Mouse (Mus musculus): Measurements from ENCODE around the gene Grip1. TPM values are rescaled to one million over a fixed set of nuclear protein-coding genes. Genes with fewer than 3 reads are reported as not detected.
"Not testable (repeated sequence)": the region's sequence is repeated elsewhere in the genome, so short reads cannot be mapped to it uniquely, and the experiment has no call there.

Grip1 gene
- polyA plus RNA-seq, 1 experiment from 2014 or later: 5.0 TPM

- no peak overlapping the region for H3K4me3 ChIP-seq (ENCODE audit: low read depth, low read length)
- H3K27ac ChIP-seq (replicated peaks; ENCODE audit: low read depth, low read length): no peak overlapping the region
- no peak for ATAC-seq (ENCODE audit: low read depth)
- H3K9ac ChIP-seq (ENCODE audit: low read depth, low read length): no peak overlapping the region
- H3K36me3 ChIP-seq (ENCODE audit: control insufficient read depth, insufficient read depth, low read length): peaks cover 49% of the 10 kb centered on the region
- H3K27me3 ChIP-seq (replicated peaks; ENCODE audit: control insufficient read depth, insufficient read depth, low read length): no peaks in the 10 kb centered on the region
- peak; percentile 78 for DNase-seq (ENCODE audit: low spot score)
- WGBS: 82% methylated on average over 9 of the region's 9 CpGs
- H3K4me1 ChIP-seq (ENCODE audit: control insufficient read depth, insufficient read depth, low read length): no peaks in the 10 kb centered on the region
- H3K4me2 ChIP-seq (ENCODE audit: low read depth, low read length): no peak overlapping the region
- H3K9me3 ChIP-seq (ENCODE audit: control insufficient read depth, low read length): no peaks in the 10 kb centered on the region
These were observed 641.5 kb downstream of the Grip1 start for GRCm38 (mm10) chr10:120095136-120095535.

GRCm38 (mm10) chr10:120095716-120096115, 642.1 kb downstream of the Grip1 start:
- 89% methylated on average over 5 of the region's 5 CpGs for WGBS
- ATAC-seq (ENCODE audit: low read depth): no peak
- no peaks in the 10 kb centered on the region for H3K27me3 ChIP-seq (replicated peaks; ENCODE audit: control insufficient read depth, insufficient read depth, low read length)
- no peak overlapping the region for H3K4me3 ChIP-seq (ENCODE audit: low read depth, low read length)
- no peak overlapping the region for H3K9ac ChIP-seq (ENCODE audit: low read depth, low read length)
- H3K36me3 ChIP-seq (ENCODE audit: control insufficient read depth, insufficient read depth, low read length): peaks cover 55% of the 10 kb centered on the region
- no peak overlapping the region for H3K27ac ChIP-seq (replicated peaks; ENCODE audit: low read depth, low read length)
- no peaks in the 10 kb centered on the region for H3K4me1 ChIP-seq (ENCODE audit: control insufficient read depth, insufficient read depth, low read length)
- DNase-seq (ENCODE audit: low spot score): no peak
- no peaks in the 10 kb centered on the region for H3K9me3 ChIP-seq (ENCODE audit: control insufficient read depth, low read length)
- no peak overlapping the region for H3K4me2 ChIP-seq (ENCODE audit: low read depth, low read length)

- WGBS: 83% methylated on average over 5 of the region's 5 CpGs
- no peak overlapping the region for H3K27ac ChIP-seq (replicated peaks; ENCODE audit: low read depth, low read length)
- H3K4me3 ChIP-seq (ENCODE audit: low read depth, low read length): no peak overlapping the region
- no peaks in the 10 kb centered on the region for H3K9me3 ChIP-seq (ENCODE audit: control insufficient read depth, low read length)
- H3K4me1 ChIP-seq (ENCODE audit: control insufficient read depth, insufficient read depth, low read length): no peaks in the 10 kb centered on the region
- H3K36me3 ChIP-seq (ENCODE audit: control insufficient read depth, insufficient read depth, low read length): peaks cover 44% of the 10 kb centered on the region
- no peak overlapping the region for H3K9ac ChIP-seq (ENCODE audit: low read depth, low read length)
- no peak overlapping the region for H3K4me2 ChIP-seq (ENCODE audit: low read depth, low read length)
- ATAC-seq (ENCODE audit: low read depth): no peak
- no peaks in the 10 kb centered on the region for H3K27me3 ChIP-seq (replicated peaks; ENCODE audit: control insufficient read depth, insufficient read depth, low read length)
- no peak for DNase-seq (ENCODE audit: low spot score)
These were observed 643.9 kb downstream of the Grip1 start for GRCm38 (mm10) chr10:120097564-120097963.

- Histone ChIP-seq H3K4me3 (ENCODE audit: low read depth, low read length) (no peak overlapping the region), H3K36me3 (ENCODE audit: control insufficient read depth, insufficient read depth, low read length) (peaks cover 43% of the 10 kb centered on the region), H3K27me3 (replicated peaks; ENCODE audit: control insufficient read depth, insufficient read depth, low read length) (no peaks in the 10 kb centered on the region), H3K4me2 (ENCODE audit: low read depth, low read length) (no peak overlapping the region), H3K27ac (replicated peaks; ENCODE audit: low read depth, low read length) (no peak overlapping the region), H3K4me1 (ENCODE audit: control insufficient read depth, insufficient read depth, low read length) (no peaks in the 10 kb centered on the region), H3K9ac (ENCODE audit: low read depth, low read length) (no peak overlapping the region), H3K9me3 (ENCODE audit: control insufficient read depth, low read length) (no peaks in the 10 kb centered on the region)
- ATAC-seq (ENCODE audit: low read depth) (no peak), DNase-seq (ENCODE audit: low spot score) (no peak)
- 97% methylated on average over 1 of the region's 1 CpGs for WGBS
These were observed 647.2 kb downstream of the Grip1 start for GRCm38 (mm10) chr10:120100806-120101205.

- Histone ChIP-seq H3K27ac (replicated peaks; ENCODE audit: low read depth, low read length) (peak overlapping the region; percentile 83; the same call in 1 of the 2 replicates), H3K27me3 (replicated peaks; ENCODE audit: control insufficient read depth, insufficient read depth, low read length) (no peaks in the 10 kb centered on the region), H3K9me3 (ENCODE audit: control insufficient read depth, low read length) (no peaks in the 10 kb centered on the region), H3K4me1 (ENCODE audit: control insufficient read depth, insufficient read depth, low read length) (peaks cover 4% of the 10 kb centered on the region; the same call in 1 of the 2 replicates), H3K9ac (ENCODE audit: low read depth, low read length) (peak overlapping the region; percentile 75; the same call in 1 of the 2 replicates), H3K36me3 (ENCODE audit: control insufficient read depth, insufficient read depth, low read length) (0 out of 2 replicates have a peak, but pooled peaks cover 5% of the 10 kb centered on the region), H3K4me3 (ENCODE audit: low read depth, low read length) (peak overlapping the region; percentile 71), H3K4me2 (ENCODE audit: low read depth, low read length) (peak overlapping the region; percentile 70)
- 70% methylated on average over 3 of the region's 3 CpGs for WGBS
- DNase-seq (ENCODE audit: low spot score) (no peak), ATAC-seq (ENCODE audit: low read depth) (no peak)
These were observed 658.2 kb downstream of the Grip1 start for GRCm38 (mm10) chr10:120111691-120112319.

GRCm38 (mm10) chr10:120112507-120113396, 659.1 kb downstream of the Grip1 start, which contains the start of gene Helb:
TSS of gene Helb (minus strand) at chr10:120112987.
- Histone ChIP-seq H3K36me3 (ENCODE audit: control insufficient read depth, insufficient read depth, low read length) (no peaks in the 10 kb centered on the region), H3K4me3 (ENCODE audit: low read depth, low read length) (peak within 1 kb of the TSS; percentile 71), H3K27ac (replicated peaks; ENCODE audit: low read depth, low read length) (peak within 1 kb of the TSS; percentile 83), H3K9ac (ENCODE audit: low read depth, low read length) (peak within 1 kb of the TSS; percentile 75), H3K4me2 (ENCODE audit: low read depth, low read length) (peak within 1 kb of the TSS; percentile 70), H3K9me3 (ENCODE audit: control insufficient read depth, low read length) (no peaks in the 10 kb centered on the region), H3K4me1 (ENCODE audit: control insufficient read depth, insufficient read depth, low read length) (peaks cover 4% of the 10 kb centered on the region; the same call in 1 of the 2 replicates), H3K27me3 (replicated peaks; ENCODE audit: control insufficient read depth, insufficient read depth, low read length) (no peaks in the 10 kb centered on the region)
- DNase-seq (ENCODE audit: low spot score) (peak; percentile 97), ATAC-seq (ENCODE audit: low read depth) (peak; percentile 99)
- under 1% methylated on average over 50 of the region's 55 CpGs for WGBS

GRCm38 (mm10) chr10:120113482-120113881, 659.9 kb downstream of the Grip1 start:
- H3K4me1 ChIP-seq (ENCODE audit: control insufficient read depth, insufficient read depth, low read length); H3K9me3 ChIP-seq (ENCODE audit: control insufficient read depth, low read length); H3K27me3 ChIP-seq (replicated peaks; ENCODE audit: control insufficient read depth, insufficient read depth, low read length); DNase-seq (ENCODE audit: low spot score); ATAC-seq (ENCODE audit: low read depth); H3K36me3 ChIP-seq (ENCODE audit: control insufficient read depth, insufficient read depth, low read length); H3K27ac ChIP-seq (replicated peaks; ENCODE audit: low read depth, low read length): not testable (repeated sequence)
- 0 out of 2 replicates have a peak overlapping the region, but pooled peaks have one; percentile 75 for H3K9ac ChIP-seq (ENCODE audit: low read depth, low read length)
- H3K4me3 ChIP-seq (ENCODE audit: low read depth, low read length): peak overlapping the region; percentile 71
- 66% methylated on average over 9 of the region's 9 CpGs for WGBS
- peak overlapping the region; percentile 70 for H3K4me2 ChIP-seq (ENCODE audit: low read depth, low read length)

- WGBS: 73% methylated on average over 6 of the region's 6 CpGs
- Histone ChIP-seq H3K27me3 (replicated peaks; ENCODE audit: control insufficient read depth, insufficient read depth, low read length) (no peaks in the 10 kb centered on the region), H3K36me3 (ENCODE audit: control insufficient read depth, insufficient read depth, low read length) (no peaks in the 10 kb centered on the region), H3K9me3 (ENCODE audit: control insufficient read depth, low read length) (no peaks in the 10 kb centered on the region), H3K4me2 (ENCODE audit: low read depth, low read length) (no peak overlapping the region), H3K4me3 (ENCODE audit: low read depth, low read length) (no peak overlapping the region), H3K4me1 (ENCODE audit: control insufficient read depth, insufficient read depth, low read length) (peaks cover 4% of the 10 kb centered on the region; the same call in 1 of the 2 replicates), H3K9ac (ENCODE audit: low read depth, low read length) (no peak overlapping the region), H3K27ac (replicated peaks; ENCODE audit: low read depth, low read length) (no peak overlapping the region)
- DNase-seq (ENCODE audit: low spot score): no peak
- ATAC-seq (ENCODE audit: low read depth): no peak
These were observed 660.4 kb downstream of the Grip1 start for GRCm38 (mm10) chr10:120113980-120114379.
